Mouse (Mus musculus) kidney, embryonic 15.5 days (tissue): ENCODE measurements around the gene Rbl2. TPM values are rescaled to one million over a fixed set of nuclear protein-coding genes. Genes with fewer than 3 reads are reported as not detected.

ENCODE experiments used
- ATAC-seq: fragments of 200-750 bp; cut with Nextera tagmentation; replicated peaks from 2 replicates; pipeline ENCODE4 v1.8.0; 2017; ENCODE audit warnings: moderate TSS enrichment; ENCODE audit not compliant: low FRiP score
- H3K27ac ChIP-seq: fragments of 300-500 bp; sonication (generic); 2 replicates; pipeline ENCODE4 v1.5.1; 2015; ENCODE audit warnings: mild to moderate bottlenecking, inconsistent platforms
- H3K27me3 ChIP-seq: fragments of 300-500 bp; sonication (generic); 2 replicates; pipeline ENCODE4 v1.6.1; 2015; ENCODE audit warnings: inconsistent platforms
- H3K36me3 ChIP-seq: fragments of 300-500 bp; sonication (generic); 2 replicates; pipeline ENCODE4 v1.6.1; 2015; ENCODE audit warnings: inconsistent platforms
- H3K4me1 ChIP-seq: fragments of 300-500 bp; sonication (generic); 2 replicates; pipeline ENCODE4 v1.6.1; 2015; ENCODE audit warnings: inconsistent platforms
- H3K4me2 ChIP-seq: fragments of 300-500 bp; sonication (generic); 2 replicates; pipeline ENCODE4 v1.6.1; 2015; ENCODE audit warnings: moderate library complexity, mild to moderate bottlenecking, inconsistent platforms
- H3K4me3 ChIP-seq: fragments of 300-500 bp; sonication (generic); replicated peaks from 2 replicates; pipeline ENCODE4 v1.5.1; 2015; ENCODE audit warnings: mild to moderate bottlenecking, inconsistent platforms
- H3K9ac ChIP-seq: fragments of 300-500 bp; sonication (generic); 2 replicates; pipeline ENCODE4 v1.6.1; 2015; ENCODE audit warnings: mild to moderate bottlenecking, inconsistent platforms
- H3K9me3 ChIP-seq: fragments of 300-500 bp; sonication (generic); replicated peaks from 2 replicates; pipeline ENCODE4 v1.6.1; 2016; ENCODE audit warnings: inconsistent platforms
- WGBS: fragments of 180-500 bp; shearing (Covaris S2); methylation state at CpG from one replicate; pipeline ENCODE4 v1.1.7; 2015; ENCODE audit warnings: mixed read lengths; 5-methylcytosine and 5-hydroxymethylcytosine counted together
- polyA plus RNA-seq: library from polyadenylated mRNA; unstranded; fragments of >200 nt; fragmentation: Nextera tagmentation; extraction: Ambion mirVana; gene quantifications from 2 replicates; pipeline ENCODE4 v1.2.1, GENCODE M21; 2015

Rbl2 gene
- polyA plus RNA-seq, 1 experiment from 2014 or later: 17.9 TPM

- no peak overlapping the region for H3K27ac ChIP-seq
- H3K27me3 ChIP-seq: no peaks in the 10 kb centered on the region
- no peak overlapping the region for H3K4me3 ChIP-seq
- WGBS: 75% methylated on average over 4 of the region's 4 CpGs
- no peak overlapping the region for H3K9ac ChIP-seq
- ATAC-seq: no peak
- H3K36me3 ChIP-seq: no peaks in the 10 kb centered on the region
- H3K4me2 ChIP-seq: no peak overlapping the region
- H3K9me3 ChIP-seq: no peaks in the 10 kb centered on the region
- H3K4me1 ChIP-seq: peaks cover 9% of the 10 kb centered on the region; the same call in 1 of the 2 replicates
Observed at GRCm38 (mm10) chr8:91065179-91065578, 4.7 kb upstream of the Rbl2 start.

GRCm38 (mm10) chr8:91069407-91069806 lies 450 bp upstream of the Rbl2 start:
- Histone ChIP-seq H3K9me3 (no peaks in the 10 kb centered on the region), H3K36me3 (no peaks in the 10 kb centered on the region), H3K27me3 (no peaks in the 10 kb centered on the region), H3K4me1 (peaks cover 18% of the 10 kb centered on the region), H3K4me2 (peak overlapping the region; percentile 69), H3K27ac (no peak overlapping the region), H3K9ac (peak overlapping the region; percentile 35), H3K4me3 (peak overlapping the region; percentile 95)
- 19% methylated on average over 10 of the region's 10 CpGs for WGBS
- peak; percentile 14; the same call in 1 of the 2 replicates for ATAC-seq

GRCm38 (mm10) chr8:91070275-91070859 lies 510 bp downstream of the Rbl2 start:
- Histone ChIP-seq H3K9ac (peak overlapping the region; percentile 86), H3K4me3 (peak overlapping the region; percentile 95), H3K4me2 (peak overlapping the region; percentile 69), H3K9me3 (no peaks in the 10 kb centered on the region), H3K27me3 (no peaks in the 10 kb centered on the region), H3K4me1 (peaks cover 18% of the 10 kb centered on the region), H3K36me3 (peaks cover 5% of the 10 kb centered on the region; the same call in 1 of the 2 replicates), H3K27ac (peak overlapping the region; percentile 85)
- WGBS: under 1% methylated on average over 34 of the region's 34 CpGs
- ATAC-seq: peak; percentile 84

GRCm38 (mm10) chr8:91077077-91077867 lies 7.4 kb downstream of the Rbl2 start:
- no peak overlapping the region for H3K4me3 ChIP-seq
- H3K36me3 ChIP-seq: peaks cover 52% of the 10 kb centered on the region
- no peak overlapping the region for H3K4me2 ChIP-seq
- 92% methylated on average over 12 of the region's 12 CpGs for WGBS
- H3K27me3 ChIP-seq: no peaks in the 10 kb centered on the region
- H3K4me1 ChIP-seq: 0 out of 2 replicates have a peak, but pooled peaks cover 3% of the 10 kb centered on the region
- H3K27ac ChIP-seq: no peak overlapping the region
- no peak for ATAC-seq
- H3K9ac ChIP-seq: no peak overlapping the region
- no peaks in the 10 kb centered on the region for H3K9me3 ChIP-seq

- WGBS: 91% methylated on average over 2 of the region's 2 CpGs
Observed at GRCm38 (mm10) chr8:91079678-91080077, 9.8 kb downstream of the Rbl2 start.

GRCm38 (mm10) chr8:91081911-91082310 lies 12.1 kb downstream of the Rbl2 start:
- H3K9me3 ChIP-seq: no peaks in the 10 kb centered on the region
- H3K27me3 ChIP-seq: no peaks in the 10 kb centered on the region
- WGBS: 64% methylated on average over 7 of the region's 7 CpGs
- H3K27ac ChIP-seq: peak overlapping the region; percentile 59
- no peak overlapping the region for H3K4me3 ChIP-seq
- peaks cover 68% of the 10 kb centered on the region for H3K36me3 ChIP-seq
- no peak for ATAC-seq
- no peak overlapping the region for H3K4me2 ChIP-seq
- H3K9ac ChIP-seq: no peak overlapping the region
- 0 out of 2 replicates have a peak, but pooled peaks cover 3% of the 10 kb centered on the region for H3K4me1 ChIP-seq

More at GRCm38 (mm10) chr8:91079678-91080077, 9.8 kb downstream of the Rbl2 start:
- 0 out of 2 replicates have a peak, but pooled peaks cover 3% of the 10 kb centered on the region for H3K4me1 ChIP-seq
- H3K4me2 ChIP-seq: no peak overlapping the region
- H3K4me3 ChIP-seq: no peak overlapping the region
- H3K9me3 ChIP-seq: no peaks in the 10 kb centered on the region
- H3K27me3 ChIP-seq: no peaks in the 10 kb centered on the region
- H3K36me3 ChIP-seq: peaks cover 62% of the 10 kb centered on the region
- H3K27ac ChIP-seq: no peak overlapping the region
- no peak overlapping the region for H3K9ac ChIP-seq
- ATAC-seq: no peak

- 91% methylated on average over 12 of the region's 12 CpGs for WGBS
- no peak for ATAC-seq
- no peak overlapping the region for H3K9ac ChIP-seq
- no peak overlapping the region for H3K27ac ChIP-seq
- H3K4me3 ChIP-seq: no peak overlapping the region
- H3K27me3 ChIP-seq: no peaks in the 10 kb centered on the region
- H3K4me1 ChIP-seq: 0 out of 2 replicates have a peak, but pooled peaks cover 3% of the 10 kb centered on the region
- no peaks in the 10 kb centered on the region for H3K9me3 ChIP-seq
- no peak overlapping the region for H3K4me2 ChIP-seq
- H3K36me3 ChIP-seq: peaks cover 69% of the 10 kb centered on the region
Observed at GRCm38 (mm10) chr8:91082428-91082827, 12.6 kb downstream of the Rbl2 start.

GRCm38 (mm10) chr8:91088452-91088851 lies 18.6 kb downstream of the Rbl2 start:
- H3K27me3 ChIP-seq: no peaks in the 10 kb centered on the region
- no peak overlapping the region for H3K4me3 ChIP-seq
- no peak overlapping the region for H3K9ac ChIP-seq
- H3K9me3 ChIP-seq: no peaks in the 10 kb centered on the region
- no peaks in the 10 kb centered on the region for H3K4me1 ChIP-seq
- ATAC-seq: no peak
- no peak overlapping the region for H3K4me2 ChIP-seq
- peaks cover 81% of the 10 kb centered on the region for H3K36me3 ChIP-seq
- no peak overlapping the region for H3K27ac ChIP-seq
- 94% methylated on average over 7 of the region's 7 CpGs for WGBS

GRCm38 (mm10) chr8:91089601-91090000 lies 19.7 kb downstream of the Rbl2 start:
- no peak overlapping the region for H3K4me3 ChIP-seq
- no peak overlapping the region for H3K4me2 ChIP-seq
- no peak overlapping the region for H3K9ac ChIP-seq
- H3K4me1 ChIP-seq: no peaks in the 10 kb centered on the region; the same call in 1 of the 2 replicates
- H3K27ac ChIP-seq: no peak overlapping the region
- peaks cover 77% of the 10 kb centered on the region for H3K36me3 ChIP-seq
- no peaks in the 10 kb centered on the region for H3K9me3 ChIP-seq
- no peaks in the 10 kb centered on the region for H3K27me3 ChIP-seq
- WGBS: 85% methylated on average over 2 of the region's 2 CpGs
- ATAC-seq: no peak

- Histone ChIP-seq H3K27ac (peak overlapping the region; percentile 81), H3K4me3 (no peak overlapping the region), H3K9me3 (no peaks in the 10 kb centered on the region), H3K4me1 (peaks cover 3% of the 10 kb centered on the region; the same call in 1 of the 2 replicates), H3K9ac (no peak overlapping the region), H3K36me3 (peaks cover 66% of the 10 kb centered on the region), H3K27me3 (no peaks in the 10 kb centered on the region), H3K4me2 (no peak overlapping the region)
- peak; percentile 52; the same call in 1 of the 2 replicates for ATAC-seq
- WGBS: 65% methylated on average over 5 of the region's 5 CpGs
Observed at GRCm38 (mm10) chr8:91094135-91094534, 24.3 kb downstream of the Rbl2 start.

GRCm38 (mm10) chr8:91098106-91098505 lies 28.2 kb downstream of the Rbl2 start:
- H3K27me3 ChIP-seq: no peaks in the 10 kb centered on the region

GRCm38 (mm10) chr8:91106271-91106670 lies 36.4 kb downstream of the Rbl2 start:
- Histone ChIP-seq H3K9ac (no peak overlapping the region), H3K4me1 (no peaks in the 10 kb centered on the region), H3K27me3 (no peaks in the 10 kb centered on the region), H3K27ac (no peak overlapping the region), H3K36me3 (peaks cover 65% of the 10 kb centered on the region), H3K9me3 (no peaks in the 10 kb centered on the region), H3K4me3 (no peak overlapping the region), H3K4me2 (no peak overlapping the region)
- WGBS: 91% methylated on average over 12 of the region's 12 CpGs
- ATAC-seq: no peak

More at GRCm38 (mm10) chr8:91098106-91098505, 28.2 kb downstream of the Rbl2 start:
- 78% methylated on average over 6 of the region's 6 CpGs for WGBS
- no peaks in the 10 kb centered on the region for H3K9me3 ChIP-seq
- 0 out of 2 replicates have a peak overlapping the region, but pooled peaks have one; percentile 28 for H3K27ac ChIP-seq
- H3K4me2 ChIP-seq: no peak overlapping the region
- no peak for ATAC-seq
- H3K4me3 ChIP-seq: no peak overlapping the region
- peaks cover 59% of the 10 kb centered on the region for H3K36me3 ChIP-seq
- no peak overlapping the region for H3K9ac ChIP-seq
- peaks cover 3% of the 10 kb centered on the region; the same call in 1 of the 2 replicates for H3K4me1 ChIP-seq
